12 mouse cellular contexts compared by ENCODE assay signal in genomic region chr5:89135776-89136175, GRCm38 (mm10).
DNase-seq lines count a peak whose midpoint lies in the region; ATAC-seq lines count a peak whose summit lies in the region.
"Had no signal": no experiment of that assay in that cellular context is flagged by ENCODE, and none has a peak within 500 bp of the region (broad histone marks: within the 10 kb centered on the region; RNA-seq: fewer than 3 reads in every experiment).

No protein-coding gene starts in this region.

- no peaks in the 10 kb centered on the region for H3K9me3 ChIP-seq in neural tube, embryonic 14.5 days (ENCODE audit: control insufficient read depth, low read length)
- H3K9me3 ChIP-seq: heart, embryonic 13.5 days had no signal

- ATAC-seq in neural tube, embryonic 14.5 days (ENCODE audit: low read depth), result peak; percentile 28; the same call in 1 of the 2 replicates
- ATAC-seq: midbrain, embryonic 16.5 days; Patski had no signal

- WGBS in neural tube, embryonic 14.5 days, result 70% methylated on average over 11 of the region's 11 CpGs

- no peak overlapping the region for H3K4me3 ChIP-seq in neural tube, embryonic 14.5 days (ENCODE audit: low read depth, low read length)
- H3K4me3 ChIP-seq: heart, embryonic 13.5 days had no signal

- intact Hi-C loops in left cerebral cortex, postnatal 14 days (cut with DNase I), result loop anchor here (10.0 kb wide), 1 partner anchor 201 kb away; no protein-coding TSS in a partner anchor

- no peaks in the 10 kb centered on the region for H3K27me3 ChIP-seq in neural tube, embryonic 14.5 days (ENCODE audit: control insufficient read depth, insufficient read depth, low read length)
- H3K27me3 ChIP-seq: heart, embryonic 13.5 days; Patski had no signal

- H3K36me3 ChIP-seq in neural tube, embryonic 14.5 days (ENCODE audit: control insufficient read depth, insufficient read depth, low read length), result no peaks in the 10 kb centered on the region

- H3K9ac ChIP-seq in neural tube, embryonic 14.5 days (replicated peaks; ENCODE audit: low read depth, low read length), result no peak overlapping the region
- H3K9ac ChIP-seq: heart, embryonic 13.5 days had no signal

- no peak overlapping the region for H3K4me2 ChIP-seq in neural tube, embryonic 14.5 days (ENCODE audit: low read depth, low read length)
- H3K4me2 ChIP-seq: heart, embryonic 13.5 days had no signal

- no peak overlapping the region for H3K27ac ChIP-seq in neural tube, embryonic 14.5 days (ENCODE audit: low read depth, low read length)
- H3K27ac ChIP-seq: heart, embryonic 13.5 days had no signal

- DNase-seq in neural tube, embryonic 10.5 days (ENCODE audit: extremely low spot score, low spot score), result no peak
- peak; percentile 59 for DNase-seq in layer of hippocampus, adult 11-12 months (ENCODE audit: low spot score)
- peak; percentile 53 to 69 for DNase-seq in left cerebral cortex, postnatal 14 days (ENCODE audit: low spot score in 2 of 2)
- DNase-seq in heart, adult 18-20 months, result no peak
- no peak for DNase-seq in adrenal gland, postnatal 14 days
- no peak for DNase-seq in lung, postnatal 25 days (ENCODE audit: low spot score)
- no peak for DNase-seq in gastrocnemius, postnatal 4 days (ENCODE audit: low spot score in 2 of 2)
- DNase-seq: adrenal gland, postnatal 25 days had no signal

- no peaks in the 10 kb centered on the region for H3K4me1 ChIP-seq in neural tube, embryonic 14.5 days (ENCODE audit: control insufficient read depth, insufficient read depth, low read length)

Comparison
In these comparisons a context has a peak if more than half of its experiments do, and no peak if none do; other contexts are left out.
1. DNase-seq: peak in layer of hippocampus, adult 11-12 months (single experiment) and left cerebral cortex, postnatal 14 days (2 of 2); none in neural tube, embryonic 10.5 days (single experiment), heart, adult 18-20 months (0 of 2), adrenal gland, postnatal 14 days (single experiment), lung, postnatal 25 days (single experiment) and gastrocnemius, postnatal 4 days (0 of 2).